Mouse (Mus musculus) G1E (cell line): Measurements from ENCODE around the gene Adcy6. TPM values are rescaled to one million over a fixed set of nuclear protein-coding genes. Genes with fewer than 3 reads are reported as not detected.

ENCODE experiments used
- ATAC-seq: 2 replicates; pipeline ENCODE4 v1.8.0; 2016; ENCODE audit warnings: mild to moderate bottlenecking; ENCODE audit not compliant: insufficient number of reproducible peaks, poor library complexity, low FRiP score, severe bottlenecking; ENCODE audit errors: extremely low read depth
- DNase-seq: peaks from one replicate; pipeline ENCODE4 v3.0.0; 2012; ENCODE audit warnings: low spot score
- H3K27me3 ChIP-seq: 2 replicates; pipeline ENCODE4 v1.6.1; 2012; ENCODE audit warnings: mild to moderate bottlenecking, low read length, inconsistent platforms; ENCODE audit not compliant: insufficient read depth
- H3K36me3 ChIP-seq: replicated peaks from 2 replicates; pipeline ENCODE3; 2012; ENCODE audit warnings: mild to moderate bottlenecking, inconsistent platforms
- H3K4me1 ChIP-seq: 2 replicates; pipeline ENCODE4 v1.6.1; 2012; ENCODE audit warnings: low read depth, low read length, inconsistent platforms, mixed read lengths; ENCODE audit not compliant: insufficient read depth
- H3K4me3 ChIP-seq: 2 replicates; pipeline ENCODE4 v1.5.1; 2012; ENCODE audit warnings: low read depth, mild to moderate bottlenecking, inconsistent platforms, low read length, moderate library complexity, mixed read lengths
- H3K9me3 ChIP-seq: replicated peaks from 2 replicates; pipeline ENCODE4 v1.6.1; 2012; ENCODE audit warnings: inconsistent platforms
- CTCF ChIP-seq: IDR thresholded peaks from 2 replicates; pipeline ENCODE4 v1.5.1; 2012; ENCODE audit warnings: low read depth, low read length, inconsistent platforms, mixed read lengths
- GATA1 ChIP-seq: IDR thresholded peaks from 2 replicates; pipeline ENCODE4 v1.6.1; 2012; ENCODE audit warnings: borderline replicate concordance, low read length, inconsistent platforms, mixed read lengths
- GATA2 ChIP-seq: IDR thresholded peaks from 2 replicates; pipeline ENCODE4 v1.6.1; 2012; ENCODE audit warnings: low read depth, low read length, inconsistent platforms, borderline replicate concordance
- POLR2AphosphoS5 ChIP-seq: IDR thresholded peaks from 2 replicates; pipeline ENCODE4 v1.6.1; 2012; ENCODE audit warnings: low read depth, low read length, inconsistent platforms; ENCODE audit not compliant: insufficient replicate concordance
- TAL1 ChIP-seq: conservative IDR thresholded peaks from 2 replicates; pipeline ENCODE4 v1.6.1; 2012; ENCODE audit warnings: low read depth, low read length, inconsistent platforms, mixed read lengths
- polyA plus RNA-seq: library from polyadenylated mRNA; stranded (reverse); fragments of >175 nt; gene quantifications from 2 replicates; pipeline ENCODE4 v1.2.3, GENCODE M21; 2012
- total RNA-seq, 2 experiments: library from RNA; stranded (forward) in 1 of 2; stranded (reverse) in 1 of 2; fragments of 200-1000 nt in 1 of 2; fragments of >200 nt in 1 of 2; fragmentation: Nextera tagmentation in 1 of 2; gene quantifications; 2 replicates each; pipeline ENCODE4 v1.2.3; 2014 to 2017

Gene Adcy6
- total and polyA plus RNA-seq, 3 experiments = 0.22 to 5.0 TPM; not detected in 1

DNA sequence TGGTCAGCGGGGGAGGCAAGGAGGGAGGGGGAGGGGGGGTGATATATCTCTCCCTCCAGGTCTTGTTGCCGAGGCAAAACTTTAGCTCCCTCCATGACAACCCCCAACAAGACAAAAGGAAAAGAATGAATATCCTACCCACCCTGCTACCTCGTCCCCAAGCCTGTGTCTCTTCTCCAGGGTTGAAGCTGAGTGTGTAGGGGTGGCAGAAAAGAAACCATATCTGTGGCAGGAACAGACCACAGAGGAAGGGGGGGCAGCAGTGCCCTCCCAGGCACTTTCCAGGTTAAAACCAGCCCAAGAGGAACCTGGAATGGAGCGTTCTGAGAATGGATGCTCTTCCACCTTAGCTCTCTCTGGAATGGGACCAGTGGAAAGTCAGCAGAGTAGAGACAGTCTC, 20.7 kb upstream of the Adcy6 start, which contains the start of gene Cacnb3:
Gene Cacnb3, plus strand, starts transcription at position 301 of the 400 bp plus-strand sequence.
- no peaks in the 10 kb centered on the region for H3K9me3 ChIP-seq
- no peaks in the 10 kb centered on the region for H3K36me3 ChIP-seq
- TF ChIP-seq CTCF = no peak
- TF ChIP-seq GATA2 = no peak
- TF ChIP-seq TAL1 = no peak
- no peak for TF ChIP-seq POLR2AphosphoS5
- TF ChIP-seq GATA1 = no peak
- H3K4me1 ChIP-seq = peaks cover 34% of the 10 kb centered on the region
- H3K27me3 ChIP-seq = peaks cover 84% of the 10 kb centered on the region
- DNase-seq (no peak), ATAC-seq (no peak)
- no peak within 1 kb of the TSS for H3K4me3 ChIP-seq

DNA sequence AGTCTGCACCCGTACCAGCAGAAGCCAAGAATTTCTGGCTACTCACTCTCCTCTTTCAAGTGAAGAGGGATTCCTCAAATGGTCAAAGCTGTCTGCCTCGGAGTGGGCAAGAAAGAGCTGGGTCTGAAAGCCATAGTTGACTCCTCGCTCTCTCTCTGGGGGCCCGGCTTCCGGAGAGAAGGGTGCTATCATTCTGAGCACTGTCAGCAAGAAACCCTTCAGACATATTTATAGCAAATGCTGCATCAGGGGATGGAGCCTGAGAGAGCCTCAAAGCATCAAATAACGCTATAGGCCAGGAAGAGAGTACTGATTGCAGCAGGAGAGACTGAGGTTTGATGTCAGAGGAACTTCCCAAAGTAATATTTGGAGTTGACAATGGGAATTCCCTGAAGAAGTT, 19.6 kb upstream of the Adcy6 start:
- no peaks in the 10 kb centered on the region for H3K36me3 ChIP-seq
- H3K4me3 ChIP-seq = no peak overlapping the region
- peaks cover 24% of the 10 kb centered on the region for H3K4me1 ChIP-seq
- DNase-seq = no peak
- H3K9me3 ChIP-seq = no peaks in the 10 kb centered on the region
- H3K27me3 ChIP-seq = peaks cover 80% of the 10 kb centered on the region
- no peak for ATAC-seq
- TF ChIP-seq GATA1 (no peak), GATA2 (no peak), CTCF (no peak), POLR2AphosphoS5 (no peak)

GRCm38 (mm10) chr15:98628589-98629254, 18.8 kb upstream of the Adcy6 start:
- Histone ChIP-seq H3K27me3 (peaks cover 75% of the 10 kb centered on the region), H3K4me3 (no peak overlapping the region), H3K4me1 (peaks cover 16% of the 10 kb centered on the region), H3K36me3 (no peaks in the 10 kb centered on the region), H3K9me3 (no peaks in the 10 kb centered on the region)
- DNase-seq (no peak), ATAC-seq (no peak)
- TF ChIP-seq TAL1 (no peak), POLR2AphosphoS5 (no peak), GATA1 (no peak), GATA2 (no peak), CTCF (no peak)

- Histone ChIP-seq H3K9me3 (no peaks in the 10 kb centered on the region), H3K4me1 (peaks cover 5% of the 10 kb centered on the region), H3K27me3 (peaks cover 71% of the 10 kb centered on the region), H3K36me3 (no peaks in the 10 kb centered on the region), H3K4me3 (no peak overlapping the region)
- no peak for TF ChIP-seq POLR2AphosphoS5
- no peak for DNase-seq
- no peak for ATAC-seq
Observed at GRCm38 (mm10) chr15:98626487-98627212, 16.8 kb upstream of the Adcy6 start.

- no peak for ATAC-seq
- H3K27me3 ChIP-seq = peaks cover 68% of the 10 kb centered on the region
Observed at GRCm38 (mm10) chr15:98626078-98626477, 16.2 kb upstream of the Adcy6 start.

GRCm38 (mm10) chr15:98623361-98623821, 13.5 kb upstream of the Adcy6 start:
- ATAC-seq = no peak
- TF ChIP-seq CTCF (no peak), POLR2AphosphoS5 (no peak), GATA1 (no peak), GATA2 (no peak), TAL1 (no peak)
- no peak for DNase-seq
- Histone ChIP-seq H3K4me3 (no peak overlapping the region), H3K36me3 (no peaks in the 10 kb centered on the region), H3K9me3 (no peaks in the 10 kb centered on the region), H3K4me1 (0 out of 2 replicates have a peak, but pooled peaks cover 3% of the 10 kb centered on the region), H3K27me3 (peaks cover 60% of the 10 kb centered on the region)

More at GRCm38 (mm10) chr15:98626078-98626477, 16.2 kb upstream of the Adcy6 start:
- H3K4me1 ChIP-seq = 0 out of 2 replicates have a peak, but pooled peaks cover 3% of the 10 kb centered on the region
- no peaks in the 10 kb centered on the region for H3K36me3 ChIP-seq
- no peak overlapping the region for H3K4me3 ChIP-seq
- no peaks in the 10 kb centered on the region for H3K9me3 ChIP-seq
- DNase-seq = no peak
- TF ChIP-seq POLR2AphosphoS5 = no peak
- TF ChIP-seq GATA2 = no peak
- no peak for TF ChIP-seq TAL1
- TF ChIP-seq GATA1 = no peak
- TF ChIP-seq CTCF = no peak
